Mouse (Mus musculus): ENCODE measurements around the gene Eif4g1.

Eif4g1 gene

DNA sequence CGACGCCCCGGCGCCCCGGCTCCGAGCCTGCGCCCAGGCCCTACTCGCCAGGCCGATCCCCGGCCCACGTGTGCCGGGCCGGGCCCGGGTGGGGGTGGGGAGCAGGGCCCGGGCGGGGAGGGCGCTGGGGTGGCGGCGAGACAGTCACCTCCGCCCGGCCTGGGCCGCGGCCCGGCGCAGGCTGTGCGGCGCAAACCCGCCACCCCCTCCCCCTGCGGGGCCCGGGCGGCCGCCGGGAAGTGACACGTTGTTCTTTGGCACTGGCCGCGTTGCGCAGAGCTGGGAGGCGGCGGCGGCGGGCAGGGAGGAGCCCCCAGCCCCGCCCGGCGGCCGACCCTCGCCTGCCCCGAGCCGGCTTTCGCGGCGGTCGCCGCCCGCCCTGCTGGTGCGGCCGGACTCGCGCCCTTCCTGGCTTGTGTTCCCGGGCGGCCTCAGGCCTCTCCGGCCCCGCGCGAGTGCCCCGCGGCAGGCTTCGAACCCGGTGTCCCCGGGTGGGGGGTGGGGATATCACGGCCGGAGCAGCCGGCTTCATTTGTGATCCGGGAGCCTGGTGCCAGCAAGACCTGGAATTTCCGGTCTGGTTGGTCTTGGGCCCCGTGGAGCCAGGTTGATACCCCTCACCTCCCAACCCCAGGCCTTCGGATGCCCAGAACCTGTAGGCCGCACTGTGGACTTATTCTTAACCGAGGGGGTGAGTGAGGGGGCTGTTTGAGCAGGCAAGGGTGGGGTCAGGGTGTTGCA lies 5.0 kb downstream of the Eif4g1 start:
- peak; percentile 75 for DNase-seq (ENCODE audit: low spot score)

DNA sequence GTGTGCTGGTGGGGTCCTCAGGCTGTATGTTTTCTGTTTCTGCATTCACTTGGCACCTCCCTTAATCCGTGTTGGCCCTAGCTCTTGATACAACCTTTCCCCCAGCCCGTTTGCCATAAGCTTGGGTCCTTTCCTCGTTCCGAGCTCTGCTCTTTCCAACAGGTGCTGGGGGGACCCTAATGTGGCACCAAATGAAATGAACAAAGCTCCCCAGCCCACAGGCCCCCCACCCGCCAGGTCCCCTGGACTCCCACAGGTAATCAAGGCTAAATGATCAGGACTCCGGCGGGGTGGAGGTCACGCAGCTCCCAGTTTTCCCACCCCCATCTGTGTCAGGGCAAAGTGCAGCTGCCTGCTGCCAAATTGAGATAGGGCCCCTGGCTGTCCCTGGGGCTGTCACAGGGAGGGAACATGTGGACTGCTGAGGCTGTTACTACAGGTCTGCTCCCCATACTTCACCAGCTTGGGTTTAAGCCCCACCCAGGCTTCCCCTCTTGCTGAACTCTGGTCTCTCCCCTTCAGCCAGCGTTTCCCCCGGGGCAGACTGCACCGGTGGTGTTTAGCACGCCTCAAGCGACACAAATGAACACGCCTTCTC lies 5.7 kb downstream of the Eif4g1 start:
- peak; percentile 75 for DNase-seq (ENCODE audit: low spot score)

GRCm38 (mm10) chr16:20675213-20675612 lies 7.1 kb downstream of the Eif4g1 start:
- no peak for DNase-seq (ENCODE audit: low spot score)

DNA sequence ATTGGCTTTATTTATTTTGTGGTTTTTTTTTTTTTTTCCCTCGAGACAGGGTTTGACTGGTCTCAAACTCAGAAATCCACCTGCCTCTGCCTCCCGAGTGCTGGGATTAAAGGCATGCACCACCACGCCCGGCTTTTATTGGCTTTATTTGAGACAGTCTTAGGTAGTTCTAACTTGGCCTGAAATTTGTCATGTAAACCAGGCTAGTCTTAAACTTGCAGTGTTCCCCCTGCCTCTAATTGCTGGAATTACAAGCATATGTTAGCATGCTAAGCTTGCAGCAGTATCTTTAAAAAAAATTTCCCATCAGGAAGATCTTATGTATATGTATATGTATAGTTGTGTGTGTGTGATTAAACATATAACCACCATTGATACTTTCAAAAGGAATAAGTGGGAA lies 8.6 kb downstream of the Eif4g1 start:
- DNase-seq (ENCODE audit: low spot score), result peak; percentile 39

- no peak for DNase-seq (ENCODE audit: low spot score)
Observed at GRCm38 (mm10) chr16:20677380-20677779, 9.3 kb downstream of the Eif4g1 start.

DNA sequence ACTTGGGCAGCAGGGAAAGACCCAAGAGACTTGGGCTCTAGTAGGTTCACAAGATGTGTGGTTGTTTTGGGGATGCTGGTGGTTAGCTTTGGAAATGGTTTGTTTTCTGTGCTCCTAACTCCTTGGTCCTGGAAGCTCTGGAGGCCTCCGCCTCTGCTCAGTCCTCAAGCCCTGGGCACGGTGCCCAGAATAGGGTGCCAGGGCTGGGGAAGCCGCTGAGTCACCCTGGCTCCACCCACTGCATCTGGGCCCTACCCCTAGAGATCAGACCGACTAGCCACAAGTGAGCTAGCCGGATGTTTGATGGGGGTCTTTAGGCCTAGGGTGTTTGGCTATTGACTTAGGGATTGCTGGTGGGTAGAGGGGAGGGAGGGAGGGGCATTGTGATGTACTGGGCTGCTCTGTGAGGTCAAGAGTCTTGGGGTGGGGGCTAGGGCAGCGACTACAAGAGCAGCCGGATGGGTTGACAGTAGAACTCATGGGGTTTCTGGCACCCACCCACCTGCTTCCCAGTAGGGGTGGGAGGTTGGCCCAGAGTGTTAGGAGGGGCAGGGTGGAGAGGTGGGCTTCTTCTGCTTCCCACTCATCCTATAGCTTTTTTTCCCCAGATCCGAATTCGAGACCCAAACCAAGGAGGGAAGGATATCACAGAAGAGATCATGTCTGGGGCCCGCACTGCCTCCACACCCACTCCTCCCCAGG lies 10.0 kb downstream of the Eif4g1 start:
- peak; percentile 98 for DNase-seq (ENCODE audit: low spot score)

GRCm38 (mm10) chr16:20690774-20691173 lies 22.7 kb downstream of the Eif4g1 start:
- no peak for DNase-seq (ENCODE audit: low spot score)

GRCm38 (mm10) chr16:20691617-20692016 lies 23.5 kb downstream of the Eif4g1 start:
- DNase-seq (ENCODE audit: low spot score), result no peak

- DNase-seq (ENCODE audit: low spot score), result no peak
Observed at GRCm38 (mm10) chr16:20692241-20692965, 24.3 kb downstream of the Eif4g1 start.

DNA sequence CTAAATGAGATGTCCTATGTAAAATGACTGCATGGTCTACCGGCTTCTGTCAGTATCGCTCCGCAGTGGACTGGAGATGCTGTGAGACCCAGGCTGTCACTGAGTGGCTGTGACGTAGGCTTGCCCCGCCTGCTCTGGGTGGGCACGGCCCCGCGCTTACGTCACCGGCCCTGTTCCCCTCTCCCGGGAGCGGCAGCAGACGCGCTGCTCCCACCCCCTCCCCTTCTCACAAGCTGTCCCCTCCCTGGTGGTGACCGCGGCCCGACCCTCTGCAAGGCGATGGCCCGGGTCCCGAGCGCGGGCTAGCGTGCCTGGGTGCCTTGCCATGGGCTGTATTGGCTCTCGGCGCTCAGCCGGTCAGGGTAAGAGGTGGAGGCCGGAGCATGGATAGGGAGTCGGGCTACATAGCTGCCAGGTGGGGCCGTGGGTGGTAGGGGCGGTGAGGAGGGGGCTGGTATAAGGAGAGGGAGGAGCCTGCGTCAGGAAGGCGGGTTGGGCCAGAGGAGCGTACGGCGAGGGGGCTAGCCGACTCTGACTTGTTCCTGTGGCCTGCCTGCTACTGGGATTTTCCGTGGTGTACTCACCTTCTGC lies 25.1 kb downstream of the Eif4g1 start, which contains the start of gene Fam131a:
Gene Fam131a (plus strand): TSS at position 131 of the 591 bp plus-strand sequence.
- no peak for DNase-seq (ENCODE audit: low spot score)

DNA sequence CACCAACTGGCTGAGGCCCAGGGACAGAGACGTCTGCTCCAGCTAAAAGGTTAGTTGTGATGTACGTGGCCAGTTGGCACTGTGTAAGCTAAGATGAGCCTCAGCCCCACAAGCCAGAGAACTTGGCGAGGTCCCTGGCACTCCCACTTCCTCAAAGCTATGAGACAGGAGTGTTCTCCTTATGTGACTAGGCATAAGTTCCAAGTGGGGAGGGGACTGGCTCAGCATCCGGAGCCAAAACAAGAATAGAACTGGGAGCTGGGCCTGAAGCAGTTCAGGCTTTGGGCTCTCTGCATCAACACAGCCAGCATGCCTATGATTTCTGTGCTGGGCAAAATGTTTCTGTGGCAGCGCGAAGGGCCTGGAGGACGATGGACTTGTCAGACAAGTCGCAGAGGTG lies 26.7 kb downstream of the Eif4g1 start:
- peak; percentile 65 for DNase-seq (ENCODE audit: low spot score)

DNA sequence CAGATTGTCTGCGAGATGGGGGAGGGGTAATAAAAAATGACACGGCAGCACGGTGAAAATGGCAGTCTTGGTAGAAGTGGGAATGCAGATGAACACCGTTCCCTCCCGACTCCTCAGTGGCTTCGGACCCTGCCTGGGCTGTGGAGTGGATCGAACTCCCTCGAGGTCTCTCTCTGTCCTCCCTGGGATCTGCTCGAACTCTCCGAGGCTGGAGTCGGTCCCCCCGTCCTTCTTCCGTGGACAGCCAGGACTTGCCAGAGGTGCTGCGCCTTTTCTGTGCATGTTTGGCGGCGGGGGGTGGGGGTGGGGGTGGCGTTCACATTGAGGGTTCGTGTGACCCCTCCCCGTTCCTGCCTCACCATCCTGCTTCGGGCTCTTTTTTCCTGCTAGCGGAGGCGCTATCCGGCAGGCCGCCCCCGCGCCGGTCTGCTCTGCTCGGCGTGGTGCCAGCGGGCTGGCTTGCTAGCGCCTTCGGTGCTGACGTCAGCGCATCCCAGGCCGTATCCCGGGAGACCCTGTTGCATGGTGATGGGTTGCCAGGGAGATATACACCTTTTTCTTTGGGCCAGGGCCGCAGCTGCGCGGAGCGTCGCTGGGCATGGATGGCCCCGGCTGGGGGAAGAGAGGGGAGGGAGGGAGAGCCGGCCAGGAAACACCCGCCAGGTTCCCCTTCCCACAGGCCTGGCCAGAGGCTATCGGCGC lies 27.7 kb downstream of the Eif4g1 start:
- DNase-seq (ENCODE audit: low spot score), result no peak

GRCm38 (mm10) chr16:20699266-20699665 lies 31.2 kb downstream of the Eif4g1 start:
- DNase-seq (ENCODE audit: low spot score), result no peak

GRCm38 (mm10) chr16:20700036-20700435 lies 31.9 kb downstream of the Eif4g1 start:
- no peak for DNase-seq (ENCODE audit: low spot score)

DNA sequence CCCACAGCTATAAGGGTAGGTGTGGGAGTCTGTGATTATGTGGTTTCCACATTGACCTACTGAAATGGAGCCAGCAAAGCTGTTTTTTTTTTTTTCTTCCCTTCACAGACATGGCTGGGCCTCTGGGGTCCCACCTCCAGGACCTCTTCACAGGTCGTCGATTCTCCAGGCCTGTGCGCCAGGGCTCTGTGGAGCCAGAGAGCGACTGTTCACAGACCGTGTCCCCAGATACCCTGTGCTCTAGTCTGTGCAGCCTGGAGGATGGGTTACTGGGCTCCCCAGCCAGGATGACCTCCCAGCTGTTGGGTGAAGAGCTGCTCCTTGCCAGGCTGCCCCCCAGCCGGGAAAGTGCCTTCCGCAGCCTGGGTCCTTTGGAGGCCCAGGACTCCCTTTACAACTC lies 33.2 kb downstream of the Eif4g1 start:
- no peak for DNase-seq (ENCODE audit: low spot score)

DNA sequence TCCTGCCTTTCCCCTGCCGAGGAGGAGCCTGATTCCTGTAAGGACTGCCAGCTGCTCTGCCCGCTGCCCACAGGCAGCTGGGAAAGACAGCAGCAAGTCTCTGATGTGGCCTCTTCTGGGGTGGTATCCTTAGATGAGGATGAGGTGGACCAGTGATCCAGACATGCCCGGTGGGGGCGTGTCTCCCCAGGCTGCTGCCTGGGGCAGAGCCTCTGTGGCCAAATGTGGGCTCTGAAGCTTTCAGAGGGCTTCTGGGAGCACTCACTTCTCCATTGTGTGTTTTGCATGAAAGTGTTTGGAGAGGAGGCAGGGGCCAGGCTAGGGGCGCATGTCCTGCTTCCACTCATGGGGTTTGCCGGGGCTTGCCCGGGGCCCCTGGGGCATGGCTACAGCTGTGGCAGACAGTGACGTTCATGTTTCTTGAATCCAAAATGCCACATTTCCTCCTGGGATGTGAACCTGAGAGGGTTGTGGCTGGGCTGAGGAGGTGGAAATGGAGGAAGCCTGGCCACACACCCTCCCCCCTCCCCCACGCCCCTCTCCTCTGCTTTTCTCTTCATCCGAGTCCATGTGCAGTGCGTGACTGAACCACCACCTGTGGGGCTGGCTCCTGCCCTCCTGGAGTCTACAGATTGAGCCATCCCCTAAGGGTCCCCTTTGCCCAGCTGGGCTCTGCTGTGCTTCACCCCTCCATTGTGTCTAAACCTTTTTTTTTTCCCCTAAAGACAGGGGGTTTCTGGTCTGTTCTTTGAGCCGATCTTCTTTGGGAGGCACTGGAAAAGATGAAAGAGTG lies 33.8 kb downstream of the Eif4g1 start:
- no peak for DNase-seq (ENCODE audit: low spot score)

DNA sequence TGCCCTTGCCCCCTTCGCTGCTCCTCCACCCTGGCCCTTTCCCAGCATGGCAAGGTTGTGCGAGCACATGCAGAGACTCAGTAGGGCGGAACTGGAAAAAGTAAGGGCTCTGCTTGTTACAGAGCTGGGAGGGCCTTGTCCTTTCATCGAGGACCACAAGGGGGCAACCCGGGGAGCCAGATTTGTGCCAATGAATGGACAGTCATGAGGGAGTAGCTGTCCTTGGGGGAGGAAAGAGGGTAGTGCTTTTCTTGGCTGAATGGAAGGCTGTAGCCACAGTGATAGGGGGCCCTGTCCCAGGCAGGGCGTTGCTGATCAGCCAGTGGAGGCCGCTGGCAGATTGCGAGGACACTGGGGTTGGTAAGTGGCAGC lies 34.4 kb downstream of the Eif4g1 start:
- peak; percentile 74 for DNase-seq (ENCODE audit: low spot score)

DNA sequence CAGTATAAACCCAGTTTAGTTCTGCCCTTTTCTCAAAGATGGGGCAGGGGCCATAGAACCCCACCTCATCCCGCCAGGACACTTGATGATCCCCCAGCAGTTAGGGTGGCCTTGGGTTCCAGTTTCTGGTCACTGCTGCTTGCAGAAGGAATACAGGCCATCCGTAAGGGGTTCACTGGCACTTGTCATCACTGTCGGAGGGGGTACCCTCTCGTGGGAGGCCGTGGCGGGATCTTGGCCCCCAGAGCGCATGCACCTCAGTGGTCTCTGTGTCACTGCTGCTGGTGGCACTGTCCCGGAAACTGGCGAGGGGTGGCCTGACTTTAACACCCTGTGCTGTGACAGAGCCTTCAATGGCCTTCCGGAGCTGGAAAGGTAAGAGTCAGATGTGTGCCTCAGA lies 35.0 kb downstream of the Eif4g1 start:
- no peak for DNase-seq (ENCODE audit: low spot score)

- DNase-seq (ENCODE audit: low spot score), result no peak
Observed at GRCm38 (mm10) chr16:20703699-20704400, 35.7 kb downstream of the Eif4g1 start.

GRCm38 (mm10) chr16:20705786-20706185 lies 37.7 kb downstream of the Eif4g1 start:
- DNase-seq (ENCODE audit: low spot score), result no peak
